Mouse (Mus musculus) lung, postnatal 0 days (tissue): ENCODE results near the gene Cib4. TPM values are rescaled to one million over a fixed set of nuclear protein-coding genes. Genes with fewer than 3 reads are reported as not detected.

Experiments
- ATAC-seq: fragments of 200-750 bp; cut with Nextera tagmentation; 2 replicates; pipeline ENCODE4 v1.8.0; 2017; ENCODE audit warnings: moderate library complexity
- DNase-seq: peaks from one replicate; pipeline ENCODE4 v3.0.0-alpha.2; 2016; ENCODE audit warnings: low spot score
- H3K27ac ChIP-seq: fragments of 300-500 bp; sonication (generic); 2 replicates; pipeline ENCODE4 v1.5.1; 2014; ENCODE audit warnings: antibody characterized with exemption, mild to moderate bottlenecking, low read length, mixed read lengths
- H3K27me3 ChIP-seq: fragments of 300-500 bp; sonication (generic); replicated peaks from 2 replicates; pipeline ENCODE4 v1.6.1; 2014; ENCODE audit warnings: low read length, mixed read lengths; ENCODE audit not compliant: insufficient read depth
- H3K36me3 ChIP-seq: fragments of 300-500 bp; sonication (generic); 2 replicates; pipeline ENCODE4 v1.6.1; 2014; ENCODE audit warnings: low read length, mixed read lengths; ENCODE audit not compliant: insufficient read depth
- H3K4me1 ChIP-seq: fragments of 300-500 bp; sonication (generic); 2 replicates; pipeline ENCODE4 v1.6.1; 2014; ENCODE audit warnings: antibody characterized with exemption, low read depth, low read length, mixed read lengths; ENCODE audit not compliant: insufficient read depth
- H3K4me2 ChIP-seq: fragments of 300-500 bp; sonication (generic); replicated peaks from 2 replicates; pipeline ENCODE4 v1.6.1; 2014; ENCODE audit warnings: low read depth, mild to moderate bottlenecking, low read length, moderate library complexity, mixed read lengths
- H3K4me3 ChIP-seq: fragments of 300-500 bp; sonication (generic); 2 replicates; pipeline ENCODE4 v1.5.1; 2014; ENCODE audit warnings: low read depth, low read length
- H3K9ac ChIP-seq: fragments of 300-500 bp; sonication (generic); replicated peaks from 2 replicates; pipeline ENCODE4 v1.6.1; 2014; ENCODE audit warnings: low read depth, mild to moderate bottlenecking
- H3K9me3 ChIP-seq: fragments of 300-500 bp; sonication (generic); 2 replicates; pipeline ENCODE4 v1.6.1; 2016; ENCODE audit warnings: low read length, mixed read lengths
- CTCF ChIP-seq: IDR thresholded peaks from 2 replicates; pipeline ENCODE4 v1.5.1; 2016; ENCODE audit warnings: antibody characterized with exemption, mild to moderate bottlenecking
- EP300 ChIP-seq: IDR thresholded peaks from 2 replicates; pipeline ENCODE4 v1.6.1; 2016; ENCODE audit warnings: antibody characterized with exemption, mild to moderate bottlenecking, control low read depth
- WGBS: fragments of 180-500 bp; shearing (Covaris S2); extraction: QIAGEN DNeasy Blood & Tissue Kit; methylation state at CpG from one replicate; pipeline ENCODE4 v1.1.7; 2014; 5-methylcytosine and 5-hydroxymethylcytosine counted together
- polyA plus RNA-seq: library from polyadenylated mRNA; unstranded; fragments of >200 nt; fragmentation: Nextera tagmentation; extraction: Ambion mirVana; gene quantifications from 2 replicates; pipeline ENCODE4 v1.2.1, GENCODE M21; 2015

Cib4 gene
- polyA plus RNA-seq, 1 experiment from 2014 or later, result 0.26 TPM

DNA sequence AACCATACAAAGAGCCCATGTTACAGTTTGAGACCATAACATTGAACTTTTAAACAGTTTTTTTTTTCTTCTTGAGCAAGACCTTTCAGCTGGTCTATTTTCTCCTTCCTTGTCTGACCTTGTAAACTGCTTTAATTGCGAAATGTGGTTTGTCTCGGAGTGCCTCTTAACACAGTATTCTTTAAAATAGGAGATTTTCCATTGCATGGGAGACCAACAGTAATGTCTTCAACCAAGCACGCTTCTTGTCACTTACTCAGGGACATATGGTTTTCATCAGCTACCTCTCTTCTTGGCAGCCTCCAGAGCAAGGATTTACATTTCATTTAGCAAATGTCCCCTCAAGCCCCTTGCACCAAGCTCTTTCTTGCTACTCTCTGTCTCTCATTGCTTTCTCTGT is 10.6 kb upstream of the Cib4 start:
- Histone ChIP-seq H3K4me2 (no peak overlapping the region), H3K27me3 (no peaks in the 10 kb centered on the region), H3K4me1 (no peaks in the 10 kb centered on the region), H3K9me3 (no peaks in the 10 kb centered on the region), H3K4me3 (no peak overlapping the region), H3K27ac (peak overlapping the region; percentile 27), H3K36me3 (no peaks in the 10 kb centered on the region), H3K9ac (no peak overlapping the region)
- ATAC-seq (peak; percentile 85), DNase-seq (peak; percentile 94)
- WGBS, result 61% methylated on average over 3 of the region's 3 CpGs
- no peak for TF ChIP-seq CTCF
- TF ChIP-seq EP300, result peak; percentile 51

- no peak for TF ChIP-seq EP300
- Histone ChIP-seq H3K27me3 (no peaks in the 10 kb centered on the region), H3K4me2 (no peak overlapping the region), H3K27ac (no peak overlapping the region), H3K9ac (no peak overlapping the region), H3K4me3 (no peak overlapping the region), H3K36me3 (no peaks in the 10 kb centered on the region), H3K4me1 (no peaks in the 10 kb centered on the region), H3K9me3 (no peaks in the 10 kb centered on the region)
- WGBS, result 60% methylated on average over 8 of the region's 8 CpGs
- ATAC-seq (no peak), DNase-seq (no peak)
Measured at GRCm38 (mm10) chr5:30554981-30555380, 9.3 kb upstream of the Cib4 start.

- no peak for TF ChIP-seq CTCF
- no peak for TF ChIP-seq EP300
- ATAC-seq, result no peak
Measured at GRCm38 (mm10) chr5:30553936-30554335, 8.3 kb upstream of the Cib4 start.

DNA sequence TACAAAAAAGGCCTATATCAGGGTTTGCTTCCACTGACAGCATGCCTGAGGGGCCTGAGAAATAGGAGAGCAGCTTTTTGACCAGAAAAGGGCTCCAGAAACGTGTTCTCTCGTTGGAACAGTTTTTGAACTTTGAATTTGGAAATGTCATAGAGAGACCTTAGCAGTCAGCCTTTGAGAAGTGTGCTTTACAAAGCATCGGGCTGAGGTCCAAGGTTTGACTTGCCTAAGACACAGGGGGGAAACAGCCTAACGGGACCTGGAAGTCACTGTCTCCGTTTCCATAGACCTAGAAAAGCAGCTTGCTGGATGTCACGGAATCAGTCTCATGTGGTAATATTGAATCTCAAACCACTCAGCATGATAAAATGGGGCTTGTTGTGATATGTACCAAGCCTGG is 6.4 kb upstream of the Cib4 start:
- ATAC-seq (0 out of 2 replicates have a peak, but pooled peaks have one; percentile 11), DNase-seq (peak; percentile 60)
- Histone ChIP-seq H3K9me3 (no peaks in the 10 kb centered on the region), H3K36me3 (no peaks in the 10 kb centered on the region), H3K4me3 (no peak overlapping the region), H3K4me2 (no peak overlapping the region), H3K27me3 (no peaks in the 10 kb centered on the region), H3K27ac (no peak overlapping the region), H3K4me1 (no peaks in the 10 kb centered on the region), H3K9ac (no peak overlapping the region)
- WGBS, result 55% methylated on average over 6 of the region's 6 CpGs
- TF ChIP-seq EP300 (no peak), CTCF (no peak)

More at GRCm38 (mm10) chr5:30553936-30554335, 8.3 kb upstream of the Cib4 start:
- H3K4me2 ChIP-seq, result no peak overlapping the region
- no peak overlapping the region for H3K27ac ChIP-seq
- no peaks in the 10 kb centered on the region for H3K36me3 ChIP-seq
- no peaks in the 10 kb centered on the region for H3K4me1 ChIP-seq
- no peaks in the 10 kb centered on the region for H3K9me3 ChIP-seq
- H3K9ac ChIP-seq, result no peak overlapping the region
- 78% methylated on average over 13 of the region's 13 CpGs for WGBS
- no peak overlapping the region for H3K4me3 ChIP-seq
- H3K27me3 ChIP-seq, result no peaks in the 10 kb centered on the region
- DNase-seq, result no peak

DNA sequence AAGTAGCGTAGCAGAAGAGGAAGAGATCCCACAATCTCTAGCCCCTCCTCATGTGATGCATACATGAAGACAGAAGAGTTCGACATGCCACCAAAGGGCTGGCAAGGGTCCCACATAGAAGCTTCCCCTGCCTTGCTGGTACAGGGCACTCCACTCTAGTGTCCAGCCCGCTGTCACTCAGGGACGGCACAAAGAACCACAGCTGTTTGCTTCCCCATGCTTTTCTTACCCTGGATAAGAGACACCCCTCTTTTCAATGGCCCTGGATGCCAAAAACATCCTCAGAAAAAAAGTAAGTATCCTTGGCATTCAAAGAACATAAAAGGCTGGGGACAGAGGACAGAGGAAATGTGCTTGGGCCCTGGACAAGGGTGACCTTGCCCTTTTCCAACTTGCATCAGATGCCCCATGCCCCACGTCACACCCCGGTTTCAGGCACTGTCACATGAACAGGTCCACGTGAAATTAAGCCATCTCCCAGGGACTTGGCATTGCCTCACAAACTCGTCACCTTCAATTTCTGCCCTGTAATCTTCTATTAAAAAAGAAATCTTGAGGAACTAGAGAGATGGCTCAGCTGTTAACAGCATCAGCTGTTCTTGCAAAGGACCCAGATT is 5.5 kb upstream of the Cib4 start:
- peak; percentile 42 for DNase-seq
- H3K4me3 ChIP-seq, result no peak overlapping the region
- ATAC-seq, result peak; percentile 34
- no peaks in the 10 kb centered on the region for H3K36me3 ChIP-seq
- H3K9ac ChIP-seq, result no peak overlapping the region
- no peak overlapping the region for H3K27ac ChIP-seq
- 72% methylated on average over 8 of the region's 8 CpGs for WGBS
- H3K27me3 ChIP-seq, result no peaks in the 10 kb centered on the region
- no peaks in the 10 kb centered on the region for H3K4me1 ChIP-seq
- H3K9me3 ChIP-seq, result no peaks in the 10 kb centered on the region
- TF ChIP-seq CTCF, result no peak
- no peak for TF ChIP-seq EP300
- no peak overlapping the region for H3K4me2 ChIP-seq

DNA sequence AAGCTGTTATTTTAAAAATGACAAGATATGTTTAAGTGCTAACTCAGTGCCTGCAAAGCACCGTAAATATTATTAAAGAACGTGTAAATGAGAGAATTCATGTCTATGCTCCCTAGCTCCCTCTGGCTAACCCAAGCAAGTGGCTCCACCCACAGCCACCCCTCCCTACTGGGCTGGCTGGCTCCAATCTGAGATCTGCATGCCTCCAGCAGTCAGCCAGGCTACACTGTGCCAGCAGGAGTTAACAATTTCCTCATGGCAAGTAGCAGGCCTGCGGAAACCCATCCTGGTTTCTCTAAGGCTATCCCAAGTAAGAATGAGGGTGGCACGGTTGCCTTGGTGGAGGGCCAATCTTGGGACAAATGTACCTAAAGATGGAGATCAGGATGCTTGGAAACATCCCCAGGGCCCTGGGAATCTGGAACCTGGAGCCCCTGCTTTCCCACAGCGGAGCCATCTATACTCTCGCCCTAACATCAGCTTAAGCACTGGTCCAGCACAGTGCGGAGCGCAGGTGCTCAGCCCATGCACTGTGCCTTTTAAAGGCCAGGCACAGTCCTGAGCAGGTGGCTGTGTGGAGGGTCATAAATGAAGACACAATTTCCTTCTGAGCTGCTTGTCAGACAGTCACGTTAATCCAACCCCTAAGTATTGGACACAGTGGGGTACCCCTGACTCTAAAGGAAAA is 4.8 kb upstream of the Cib4 start:
- H3K4me1 ChIP-seq, result no peaks in the 10 kb centered on the region
- H3K4me3 ChIP-seq, result no peak overlapping the region
- no peak overlapping the region for H3K27ac ChIP-seq
- ATAC-seq (peak; percentile 32; the same call in 1 of the 2 replicates), DNase-seq (no peak)
- no peak overlapping the region for H3K4me2 ChIP-seq
- WGBS, result 59% methylated on average over 9 of the region's 9 CpGs
- no peaks in the 10 kb centered on the region for H3K27me3 ChIP-seq
- peak; percentile 36; the same call in 1 of the 2 replicates for TF ChIP-seq CTCF
- no peak for TF ChIP-seq EP300
- no peaks in the 10 kb centered on the region for H3K9me3 ChIP-seq
- no peaks in the 10 kb centered on the region for H3K36me3 ChIP-seq
- H3K9ac ChIP-seq, result no peak overlapping the region
